Mouse (Mus musculus) hindbrain, embryonic 12.5 days (tissue): Measurements from ENCODE around the gene Rnf208. TPM values are rescaled to one million over a fixed set of nuclear protein-coding genes. Genes with fewer than 3 reads are reported as not detected.

Source experiments
- ATAC-seq: fragments of 200-750 bp; cut with Nextera tagmentation; 2 replicates; pipeline ENCODE4 v1.8.0; 2017; ENCODE audit warnings: moderate TSS enrichment; ENCODE audit not compliant: low FRiP score
- H3K27ac ChIP-seq: fragments of 300-500 bp; sonication (generic); 2 replicates; pipeline ENCODE4 v1.5.1; 2016; ENCODE audit warnings: mild to moderate bottlenecking
- H3K27me3 ChIP-seq: fragments of 300-500 bp; sonication (generic); 2 replicates; pipeline ENCODE4 v1.6.1; 2016; ENCODE audit warnings: mild to moderate bottlenecking
- H3K36me3 ChIP-seq: fragments of 300-500 bp; sonication (generic); 2 replicates; pipeline ENCODE4 v1.6.1; 2016; ENCODE audit warnings: mild to moderate bottlenecking
- H3K4me1 ChIP-seq: fragments of 300-500 bp; sonication (generic); 2 replicates; pipeline ENCODE4 v1.6.1; 2016
- H3K4me2 ChIP-seq: fragments of 300-500 bp; sonication (generic); replicated peaks from 2 replicates; pipeline ENCODE4 v1.6.1; 2016; ENCODE audit warnings: mild to moderate bottlenecking
- H3K4me3 ChIP-seq: fragments of 300-500 bp; sonication (generic); 2 replicates; pipeline ENCODE4 v1.5.1; 2016; ENCODE audit warnings: mild to moderate bottlenecking
- H3K9ac ChIP-seq: fragments of 300-500 bp; sonication (generic); 2 replicates; pipeline ENCODE4 v1.6.1; 2016; ENCODE audit warnings: mild to moderate bottlenecking, moderate library complexity
- H3K9me3 ChIP-seq: fragments of 300-500 bp; sonication (generic); replicated peaks from 2 replicates; pipeline ENCODE4 v1.6.1; 2016; ENCODE audit warnings: mild to moderate bottlenecking
- WGBS: fragments of 180-500 bp; shearing (Covaris S2); methylation state at CpG from one replicate; pipeline ENCODE4 v1.1.7; 2016; 5-methylcytosine and 5-hydroxymethylcytosine counted together
- polyA plus RNA-seq: library from polyadenylated mRNA; unstranded; fragments of >200 nt; fragmentation: Nextera tagmentation; extraction: Ambion mirVana; gene quantifications from 2 replicates; pipeline ENCODE4 v1.2.1, GENCODE M21; 2016

Rnf208 gene
- polyA plus RNA-seq, 1 experiment from 2014 or later = 37.8 TPM

DNA sequence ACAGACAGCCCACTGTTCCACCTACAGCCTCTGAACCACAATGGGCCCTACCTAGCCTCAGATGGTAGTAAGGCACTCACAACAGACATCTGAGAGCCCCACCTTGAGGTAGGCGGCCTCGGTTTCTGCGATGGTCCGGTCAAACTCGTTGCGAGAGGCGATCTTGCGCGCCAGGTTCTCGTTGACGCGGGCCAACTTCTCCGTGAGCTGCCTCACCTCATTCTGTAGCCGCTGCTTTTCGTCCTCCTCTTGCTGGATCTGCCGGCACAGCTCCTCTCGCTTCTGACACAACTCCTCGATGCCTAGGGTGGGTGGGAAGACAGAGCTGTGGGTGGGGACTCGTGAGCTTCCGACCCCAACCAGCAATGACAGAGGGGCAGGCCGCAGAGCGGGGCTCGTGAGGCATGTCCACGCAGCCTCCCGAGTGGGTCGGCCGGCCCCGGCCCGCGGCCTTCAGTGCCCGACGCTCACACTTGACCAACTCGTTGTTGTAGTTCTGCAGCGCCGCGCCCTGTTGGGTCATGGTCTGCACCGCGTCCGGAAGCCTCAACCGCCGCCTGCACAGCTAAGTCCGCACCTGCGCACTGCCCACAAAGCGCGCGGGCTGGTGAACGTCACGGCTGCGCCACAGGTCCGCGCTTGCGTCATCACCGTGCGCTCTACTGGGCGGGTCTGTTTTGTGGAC, 29.9 kb downstream of the Rnf208 start, which contains the start of the genes Ssna1 and Anapc2:
Gene Ssna1 (minus strand): TSS at position 612 of the 685 bp plus-strand sequence.
Gene Anapc2 (plus strand): TSS at position 652 of the 685 bp plus-strand sequence.
- no peaks in the 10 kb centered on the region for H3K27me3 ChIP-seq
- peak within 1 kb of the TSS; percentile 90 for H3K4me3 ChIP-seq
- peak within 1 kb of the TSS; percentile 80 for H3K27ac ChIP-seq
- H3K36me3 ChIP-seq = peaks cover 49% of the 10 kb centered on the region
- peak within 1 kb of the TSS; percentile 93 for H3K9ac ChIP-seq
- peak within 1 kb of the TSS; percentile 86 for H3K4me2 ChIP-seq
- peak; percentile 95 for ATAC-seq
- peaks cover 37% of the 10 kb centered on the region for H3K4me1 ChIP-seq
- no peaks in the 10 kb centered on the region for H3K9me3 ChIP-seq
- under 1% methylated on average over 55 of the region's 55 CpGs for WGBS

- ATAC-seq = peak; percentile 72
- H3K27me3 ChIP-seq = no peaks in the 10 kb centered on the region
- H3K27ac ChIP-seq = no peak overlapping the region
- H3K9ac ChIP-seq = peak overlapping the region; percentile 93
- H3K4me1 ChIP-seq = peaks cover 32% of the 10 kb centered on the region
- 2% methylated on average over 29 of the region's 29 CpGs for WGBS
- peak overlapping the region; percentile 86 for H3K4me2 ChIP-seq
- peak overlapping the region; percentile 90 for H3K4me3 ChIP-seq
- peaks cover 54% of the 10 kb centered on the region for H3K36me3 ChIP-seq
- no peaks in the 10 kb centered on the region for H3K9me3 ChIP-seq
Observed at GRCm38 (mm10) chr2:25272515-25272914, 30.5 kb downstream of the Rnf208 start.

DNA sequence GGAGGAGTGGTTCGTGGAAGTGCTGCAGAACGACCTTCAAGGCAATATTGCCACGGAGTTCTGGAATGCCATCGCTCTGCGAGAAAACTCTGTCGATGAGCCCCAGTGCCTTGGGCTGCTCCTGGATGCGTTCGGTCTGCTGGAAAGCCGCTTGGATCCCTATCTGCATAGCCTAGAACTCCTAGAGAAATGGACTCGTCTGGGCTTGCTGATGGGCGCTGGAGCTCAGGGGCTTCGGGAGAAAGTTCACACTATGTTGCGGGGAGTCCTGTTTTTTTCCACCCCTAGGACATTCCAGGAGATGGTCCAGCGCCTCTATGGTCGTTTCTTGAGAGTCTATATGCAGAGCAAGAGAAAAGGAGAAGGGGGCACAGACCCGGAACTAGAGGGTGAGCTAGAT, 31.0 kb downstream of the Rnf208 start:
- Histone ChIP-seq H3K4me1 (peaks cover 27% of the 10 kb centered on the region), H3K4me3 (peak overlapping the region; percentile 90), H3K9me3 (no peaks in the 10 kb centered on the region), H3K27me3 (no peaks in the 10 kb centered on the region), H3K27ac (no peak overlapping the region), H3K36me3 (peaks cover 59% of the 10 kb centered on the region), H3K9ac (peak overlapping the region; percentile 93), H3K4me2 (peak overlapping the region; percentile 86)
- ATAC-seq = no peak; the same call in 1 of the 2 replicates
- 34% methylated on average over 16 of the region's 16 CpGs for WGBS

DNA sequence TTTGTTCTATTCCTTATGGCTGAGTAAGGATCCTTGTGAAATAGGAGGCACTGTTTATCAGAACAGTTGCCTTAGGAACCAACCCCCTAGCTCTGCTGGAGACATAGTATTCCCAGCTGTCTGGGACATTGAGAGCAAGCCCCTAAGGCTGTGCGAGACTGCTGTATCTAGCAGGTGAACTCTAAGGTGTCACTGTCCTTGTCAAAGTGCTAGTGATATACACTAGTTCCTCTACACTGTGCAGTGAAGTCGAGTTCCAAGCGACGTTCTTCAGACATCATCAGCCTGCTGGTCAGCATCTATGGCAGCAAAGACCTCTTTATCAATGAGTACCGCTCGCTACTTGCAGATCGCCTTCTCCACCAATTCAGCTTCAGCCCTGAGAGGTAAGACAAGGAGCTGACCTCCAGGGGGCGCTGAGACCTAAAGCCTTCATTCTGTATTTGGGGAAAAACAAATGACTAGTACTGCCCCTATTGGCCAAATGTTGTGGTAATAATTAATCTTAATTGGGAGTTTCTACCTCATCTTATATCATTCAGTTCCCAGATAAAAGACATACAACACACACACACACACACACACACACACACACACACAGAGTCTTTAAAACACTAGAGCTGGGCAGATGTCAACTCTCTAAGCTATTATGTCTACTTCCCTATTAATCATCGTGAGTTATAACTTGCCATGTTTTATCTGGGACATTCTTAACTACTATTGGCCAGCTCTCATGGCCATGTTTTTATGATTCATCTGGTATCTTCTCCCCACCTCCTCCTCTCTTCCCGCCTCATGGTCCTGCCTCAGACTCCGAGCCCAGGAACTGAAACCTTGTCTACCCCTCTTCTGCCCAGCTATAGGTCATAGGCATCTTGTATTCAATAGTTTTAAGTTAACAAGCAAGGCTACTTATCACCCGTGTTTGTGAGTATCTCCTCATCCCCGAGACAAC, 37.1 kb downstream of the Rnf208 start:
- no peak overlapping the region for H3K4me3 ChIP-seq
- H3K4me1 ChIP-seq = 0 out of 2 replicates have a peak, but pooled peaks cover 3% of the 10 kb centered on the region
- ATAC-seq = no peak
- no peaks in the 10 kb centered on the region for H3K27me3 ChIP-seq
- no peak overlapping the region for H3K4me2 ChIP-seq
- WGBS = 60% methylated on average over 13 of the region's 13 CpGs
- no peaks in the 10 kb centered on the region for H3K9me3 ChIP-seq
- peaks cover 92% of the 10 kb centered on the region for H3K36me3 ChIP-seq
- H3K27ac ChIP-seq = no peak overlapping the region
- H3K9ac ChIP-seq = no peak overlapping the region

DNA sequence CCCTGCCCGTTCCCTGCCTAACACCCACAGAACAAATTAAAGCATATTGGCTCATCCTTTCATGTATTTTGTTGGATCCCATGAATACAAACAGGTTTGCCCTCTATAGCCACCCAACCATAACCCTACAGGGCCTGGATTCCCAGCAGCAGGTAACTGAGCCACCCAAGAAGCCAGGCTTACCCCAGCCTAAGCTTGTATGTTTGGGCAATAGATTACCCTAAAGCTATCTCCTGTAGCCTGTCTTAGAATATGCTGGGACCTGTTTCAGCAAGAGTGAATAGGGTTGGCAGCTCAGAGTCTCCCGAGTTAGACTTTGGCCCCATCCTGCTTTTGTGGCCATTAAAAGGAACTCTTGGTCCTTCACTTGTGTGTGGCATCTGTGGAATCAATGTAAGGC, 43.5 kb downstream of the Rnf208 start:
- Histone ChIP-seq H3K4me1 (peaks cover 5% of the 10 kb centered on the region), H3K4me3 (no peak overlapping the region), H3K9me3 (no peaks in the 10 kb centered on the region), H3K9ac (no peak overlapping the region), H3K36me3 (peaks cover 54% of the 10 kb centered on the region), H3K4me2 (no peak overlapping the region), H3K27me3 (peaks cover 37% of the 10 kb centered on the region), H3K27ac (no peak overlapping the region)
- ATAC-seq = no peak
- WGBS = 91% methylated on average over 2 of the region's 2 CpGs

- H3K27me3 ChIP-seq = peaks cover 44% of the 10 kb centered on the region
- peaks cover 5% of the 10 kb centered on the region for H3K4me1 ChIP-seq
- H3K27ac ChIP-seq = no peak overlapping the region
- no peak overlapping the region for H3K9ac ChIP-seq
- WGBS = 75% methylated on average over 1 of the region's 1 CpGs
- H3K36me3 ChIP-seq = peaks cover 47% of the 10 kb centered on the region
- ATAC-seq = no peak
- H3K9me3 ChIP-seq = no peaks in the 10 kb centered on the region
- H3K4me2 ChIP-seq = no peak overlapping the region
- no peak overlapping the region for H3K4me3 ChIP-seq
Observed at GRCm38 (mm10) chr2:25286314-25286713, 44.3 kb downstream of the Rnf208 start.

DNA sequence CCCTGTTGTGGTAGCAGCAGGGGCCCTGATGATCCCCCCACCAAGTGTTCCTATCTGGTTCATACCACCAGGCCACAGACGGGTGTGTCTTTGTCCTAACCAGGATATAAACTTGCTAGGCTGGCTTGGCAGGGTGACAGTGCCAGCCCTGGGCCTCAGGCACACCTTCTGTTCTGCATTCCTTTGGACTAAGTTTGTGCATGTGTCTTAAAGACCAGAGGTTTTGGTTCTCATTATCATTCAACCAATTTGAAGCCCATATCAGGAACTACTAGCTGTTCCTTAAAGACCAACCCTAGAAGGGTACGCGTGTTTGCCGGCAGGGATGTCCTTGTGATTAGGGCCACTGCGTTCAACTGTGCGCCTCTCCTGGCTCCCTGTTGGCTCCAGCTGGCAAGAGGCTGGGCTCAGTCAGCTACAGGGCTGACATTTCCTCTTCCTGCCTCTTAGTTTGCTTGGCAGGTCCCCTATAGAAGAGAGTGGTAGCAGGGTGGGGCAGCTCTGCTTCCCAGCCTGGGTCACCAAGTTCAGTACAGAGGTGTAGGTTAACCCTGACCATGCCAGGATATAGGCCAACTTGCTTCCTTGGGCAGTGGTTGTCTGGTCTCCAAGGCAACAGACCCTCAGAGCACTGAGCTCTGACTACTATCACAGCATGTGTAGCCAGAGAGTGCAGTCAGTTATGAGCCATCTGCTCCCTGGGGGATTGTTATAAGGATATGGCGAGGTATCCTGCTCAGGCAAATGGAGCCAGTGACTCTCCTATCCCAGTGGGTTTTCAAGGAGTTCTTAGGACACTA, 45.0 kb downstream of the Rnf208 start:
- Histone ChIP-seq H3K4me2 (no peak overlapping the region), H3K36me3 (peaks cover 42% of the 10 kb centered on the region), H3K27ac (no peak overlapping the region), H3K4me3 (no peak overlapping the region), H3K9ac (no peak overlapping the region), H3K4me1 (peaks cover 9% of the 10 kb centered on the region), H3K27me3 (peaks cover 51% of the 10 kb centered on the region), H3K9me3 (no peaks in the 10 kb centered on the region)
- 55% methylated on average over 7 of the region's 7 CpGs for WGBS
- no peak for ATAC-seq

- Histone ChIP-seq H3K27ac (no peak within 1 kb of the TSS), H3K36me3 (peaks cover 33% of the 10 kb centered on the region), H3K9ac (no peak within 1 kb of the TSS), H3K4me2 (no peak within 1 kb of the TSS), H3K9me3 (no peaks in the 10 kb centered on the region), H3K4me1 (peaks cover 16% of the 10 kb centered on the region), H3K27me3 (peaks cover 62% of the 10 kb centered on the region), H3K4me3 (no peak within 1 kb of the TSS)
- WGBS = 89% methylated on average over 6 of the region's 6 CpGs
- ATAC-seq = no peak
Observed at GRCm38 (mm10) chr2:25287927-25288649, 46.0 kb downstream of the Rnf208 start, which contains the start of gene Tmem210. TSS of gene Tmem210 (plus strand) at chr2:25288145.

DNA sequence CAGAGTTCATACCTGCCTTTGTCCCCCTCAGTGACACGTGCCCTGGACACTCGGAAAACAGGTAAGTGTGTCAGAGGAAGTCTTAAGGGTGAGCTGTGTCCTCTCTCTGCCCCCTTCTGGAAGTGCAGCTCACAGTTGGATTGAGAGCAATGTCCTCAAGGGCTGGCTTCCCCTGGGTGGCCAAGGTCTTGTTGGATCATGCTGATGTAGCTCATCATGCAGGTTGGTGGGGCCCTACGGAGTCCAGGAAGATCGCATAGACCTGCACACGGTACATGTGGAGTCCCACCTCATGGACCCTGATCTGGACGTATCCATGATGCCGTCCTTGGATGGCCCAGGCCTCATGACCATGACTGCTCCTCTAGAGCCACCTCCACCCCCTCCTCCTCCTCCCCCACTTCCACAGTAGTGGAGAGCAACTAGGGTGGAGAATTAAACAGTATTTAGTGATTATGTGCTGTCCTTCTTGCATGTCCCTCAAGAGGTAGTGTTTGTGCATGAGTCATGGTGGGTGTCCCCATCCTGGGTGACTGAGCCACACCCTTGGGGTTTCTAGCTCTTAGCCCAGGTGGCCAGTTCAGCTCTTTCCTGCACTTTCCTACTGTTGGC, 46.8 kb downstream of the Rnf208 start:
- Histone ChIP-seq H3K27me3 (peaks cover 69% of the 10 kb centered on the region), H3K4me2 (no peak overlapping the region), H3K36me3 (peaks cover 26% of the 10 kb centered on the region), H3K27ac (no peak overlapping the region), H3K4me3 (no peak overlapping the region), H3K4me1 (peaks cover 16% of the 10 kb centered on the region), H3K9me3 (no peaks in the 10 kb centered on the region), H3K9ac (no peak overlapping the region)
- no peak for ATAC-seq
- WGBS = 81% methylated on average over 7 of the region's 7 CpGs

- WGBS = 9% methylated on average over 11 of the region's 11 CpGs
- peak within 1 kb of the TSS; percentile 40 for H3K4me2 ChIP-seq
- ATAC-seq = no peak
Observed at GRCm38 (mm10) chr2:25289651-25290050, 47.6 kb downstream of the Rnf208 start, which contains the start of gene Lrrc26. TSS of gene Lrrc26 (plus strand) at chr2:25289915.

More at GRCm38 (mm10) chr2:25289651-25290050, 47.6 kb downstream of the Rnf208 start, which contains the start of gene Lrrc26:
- Histone ChIP-seq H3K36me3 (peaks cover 18% of the 10 kb centered on the region), H3K4me1 (peaks cover 16% of the 10 kb centered on the region), H3K9me3 (no peaks in the 10 kb centered on the region), H3K4me3 (peak within 1 kb of the TSS; percentile 17), H3K27ac (no peak within 1 kb of the TSS), H3K9ac (peak within 1 kb of the TSS; percentile 8; the same call in 1 of the 2 replicates), H3K27me3 (peaks cover 78% of the 10 kb centered on the region)
